Mouse (Mus musculus): ENCODE results near the gene C730034F03Rik.
A peak's percentile ranks its signal among the peaks of the same experiment; 100 is the strongest.

- peak; percentile 10; the same call in 1 of the 2 replicates for TF ChIP-seq CTCF (IDR thresholded peaks at IDR 0.05; ENCODE audit: low read depth)
- TF ChIP-seq EP300 (IDR thresholded peaks at IDR 0.05; ENCODE audit: low read depth) = no peak
Measured at GRCm38 (mm10) chr15:89430341-89430740, 952 bp downstream of the C730034F03Rik start.
